Mouse (Mus musculus) activated CD4-positive, CD25-positive, alpha-beta regulatory T cell, adult 4 months (primary cell): ENCODE measurements around the gene H2afy. TPM values are rescaled to one million over a fixed set of nuclear protein-coding genes. Genes with fewer than 3 reads are reported as not detected.

Experiments
- ATAC-seq: one replicate; pipeline ENCODE4 v1.8.0; 2017
- polyA plus RNA-seq, 2 experiments: library from polyadenylated mRNA; unstranded; fragments of 100-300 nt; shearing (Covaris generic); gene quantifications; one replicate each; pipeline ENCODE4 v1.2.1; 2017

The H2afy gene
- polyA plus RNA-seq, 2 experiments from 2014 or later: 121 to 136 TPM

- peak; percentile 75 for ATAC-seq
Observed at GRCm38 (mm10) chr13:56145523-56145922, 9.4 kb upstream of the H2afy start.

- no peak for ATAC-seq
Observed at GRCm38 (mm10) chr13:56144021-56144420, 7.9 kb upstream of the H2afy start.

GRCm38 (mm10) chr13:56143151-56143513 lies 7.0 kb upstream of the H2afy start:
- no peak for ATAC-seq

GRCm38 (mm10) chr13:56142382-56143150 lies 6.4 kb upstream of the H2afy start:
- no peak for ATAC-seq

GRCm38 (mm10) chr13:56139167-56139751 lies 3.1 kb upstream of the H2afy start:
- no peak for ATAC-seq

GRCm38 (mm10) chr13:56135231-56136052 lies 719 bp downstream of the H2afy start:
- ATAC-seq: peak; percentile 63

- ATAC-seq: peak; percentile 10
Observed at GRCm38 (mm10) chr13:56134631-56135181, 1.5 kb downstream of the H2afy start.

GRCm38 (mm10) chr13:56134031-56134430 lies 2.1 kb downstream of the H2afy start:
- peak; percentile 44 for ATAC-seq

GRCm38 (mm10) chr13:56132941-56133340 lies 3.2 kb downstream of the H2afy start:
- no peak for ATAC-seq

GRCm38 (mm10) chr13:56132326-56132936 lies 3.7 kb downstream of the H2afy start:
- peak; percentile 61 for ATAC-seq

- no peak for ATAC-seq
Observed at GRCm38 (mm10) chr13:56130544-56130943, 5.6 kb downstream of the H2afy start.

GRCm38 (mm10) chr13:56129578-56129977 lies 6.6 kb downstream of the H2afy start:
- ATAC-seq: no peak

GRCm38 (mm10) chr13:56129014-56129413 lies 7.1 kb downstream of the H2afy start:
- no peak for ATAC-seq

- no peak for ATAC-seq
Observed at GRCm38 (mm10) chr13:56125632-56126031, 10.5 kb downstream of the H2afy start.

GRCm38 (mm10) chr13:56123075-56123474 lies 13.1 kb downstream of the H2afy start:
- ATAC-seq: no peak

- no peak for ATAC-seq
Observed at GRCm38 (mm10) chr13:56117991-56118765, 18.0 kb downstream of the H2afy start.

- ATAC-seq: no peak
Observed at GRCm38 (mm10) chr13:56115906-56116305, 20.3 kb downstream of the H2afy start.

GRCm38 (mm10) chr13:56115386-56115785 lies 20.8 kb downstream of the H2afy start:
- ATAC-seq: no peak

- no peak for ATAC-seq
Observed at GRCm38 (mm10) chr13:56113431-56114248, 22.5 kb downstream of the H2afy start.

- ATAC-seq: no peak
Observed at GRCm38 (mm10) chr13:56112980-56113379, 23.2 kb downstream of the H2afy start.

- no peak for ATAC-seq
Observed at GRCm38 (mm10) chr13:56112496-56112895, 23.7 kb downstream of the H2afy start.
